Mouse (Mus musculus) embryonic facial prominence, embryonic 14.5 days (tissue): ENCODE measurements at regions not wholly inside any gene's neighbourhood (a gene's known extent, or its start where the extent isn't known, plus 50 kb on each side); places are given as distances from the start of the nearest gene placed in this dataset.

Experiments used
- ATAC-seq: fragments of 200-750 bp; cut with Nextera tagmentation; 2 replicates; pipeline ENCODE4 v1.8.0; 2017; ENCODE audit warnings: low read depth, moderate number of reproducible peaks, moderate TSS enrichment
- DNase-seq: peaks from one replicate; pipeline ENCODE4 v3.0.0-alpha.2; 2015; ENCODE audit warnings: low spot score
- H3K27ac ChIP-seq: fragments of 300-500 bp; sonication (generic); replicated peaks from 2 replicates; pipeline ENCODE4 v1.5.1; 2014; ENCODE audit warnings: low read depth, mild to moderate bottlenecking, low read length, moderate library complexity
- H3K27me3 ChIP-seq: fragments of 300-500 bp; sonication (generic); replicated peaks from 2 replicates; pipeline ENCODE4 v1.6.1; 2014; ENCODE audit warnings: low read length; ENCODE audit not compliant: control insufficient read depth, insufficient read depth
- H3K36me3 ChIP-seq: fragments of 300-500 bp; sonication (generic); 2 replicates; pipeline ENCODE4 v1.6.1; 2014; ENCODE audit warnings: low read length, mixed read lengths; ENCODE audit not compliant: control insufficient read depth, insufficient read depth
- H3K4me1 ChIP-seq: fragments of 300-500 bp; sonication (generic); 2 replicates; pipeline ENCODE4 v1.6.1; 2014; ENCODE audit warnings: antibody characterized with exemption, low read length; ENCODE audit not compliant: control insufficient read depth, insufficient read depth
- H3K4me2 ChIP-seq: fragments of 300-500 bp; sonication (generic); 2 replicates; pipeline ENCODE4 v1.6.1; 2014; ENCODE audit warnings: low read depth, mild to moderate bottlenecking, low read length, moderate library complexity, mixed read lengths
- H3K4me3 ChIP-seq: fragments of 300-500 bp; sonication (generic); 2 replicates; pipeline ENCODE4 v1.5.1; 2014; ENCODE audit warnings: low read depth, mild to moderate bottlenecking, low read length
- H3K9ac ChIP-seq: fragments of 300-500 bp; sonication (generic); 2 replicates; pipeline ENCODE4 v1.6.1; 2014; ENCODE audit warnings: low read depth, mild to moderate bottlenecking, low read length, moderate library complexity, mixed read lengths
- H3K9me3 ChIP-seq: fragments of 300-500 bp; sonication (generic); 2 replicates; pipeline ENCODE4 v1.6.1; 2016; ENCODE audit warnings: low read length; ENCODE audit not compliant: control insufficient read depth
- WGBS: fragments of 180-500 bp; shearing (Covaris S2); extraction: QIAGEN DNeasy Blood & Tissue Kit; methylation state at CpG from one replicate; pipeline ENCODE4 v1.1.7; 2014; 5-methylcytosine and 5-hydroxymethylcytosine counted together

DNA sequence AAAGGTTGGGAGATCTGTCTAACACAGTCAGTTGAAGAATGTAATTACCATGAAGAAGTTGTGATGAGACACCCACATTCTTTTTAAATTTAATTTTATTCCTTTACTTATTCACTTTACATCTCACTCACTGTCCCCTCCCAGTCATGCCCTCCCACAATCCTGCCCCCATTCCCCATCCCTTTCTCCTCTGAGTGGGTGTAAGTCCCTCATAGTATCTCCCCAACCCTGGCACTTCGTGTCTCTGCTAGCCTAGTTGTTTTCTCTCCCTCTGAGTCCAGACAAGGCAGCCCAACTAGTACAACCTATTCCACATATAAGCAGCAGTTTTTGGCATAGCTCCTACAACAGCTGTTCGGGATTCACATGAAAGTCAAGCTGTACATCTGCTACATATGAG, 487.3 kb downstream of the Gm9195 start:
- Histone ChIP-seq H3K27ac (no peak overlapping the region), H3K9ac (no peak overlapping the region), H3K36me3 (no peaks in the 10 kb centered on the region), H3K9me3 (no peaks in the 10 kb centered on the region), H3K27me3 (no peaks in the 10 kb centered on the region), H3K4me1 (no peaks in the 10 kb centered on the region; the same call in 1 of the 2 replicates), H3K4me3 (no peak overlapping the region), H3K4me2 (no peak overlapping the region)
- no peak for ATAC-seq
- WGBS, result 63% methylated on average over 2 of the region's 2 CpGs
- no peak for DNase-seq

DNA sequence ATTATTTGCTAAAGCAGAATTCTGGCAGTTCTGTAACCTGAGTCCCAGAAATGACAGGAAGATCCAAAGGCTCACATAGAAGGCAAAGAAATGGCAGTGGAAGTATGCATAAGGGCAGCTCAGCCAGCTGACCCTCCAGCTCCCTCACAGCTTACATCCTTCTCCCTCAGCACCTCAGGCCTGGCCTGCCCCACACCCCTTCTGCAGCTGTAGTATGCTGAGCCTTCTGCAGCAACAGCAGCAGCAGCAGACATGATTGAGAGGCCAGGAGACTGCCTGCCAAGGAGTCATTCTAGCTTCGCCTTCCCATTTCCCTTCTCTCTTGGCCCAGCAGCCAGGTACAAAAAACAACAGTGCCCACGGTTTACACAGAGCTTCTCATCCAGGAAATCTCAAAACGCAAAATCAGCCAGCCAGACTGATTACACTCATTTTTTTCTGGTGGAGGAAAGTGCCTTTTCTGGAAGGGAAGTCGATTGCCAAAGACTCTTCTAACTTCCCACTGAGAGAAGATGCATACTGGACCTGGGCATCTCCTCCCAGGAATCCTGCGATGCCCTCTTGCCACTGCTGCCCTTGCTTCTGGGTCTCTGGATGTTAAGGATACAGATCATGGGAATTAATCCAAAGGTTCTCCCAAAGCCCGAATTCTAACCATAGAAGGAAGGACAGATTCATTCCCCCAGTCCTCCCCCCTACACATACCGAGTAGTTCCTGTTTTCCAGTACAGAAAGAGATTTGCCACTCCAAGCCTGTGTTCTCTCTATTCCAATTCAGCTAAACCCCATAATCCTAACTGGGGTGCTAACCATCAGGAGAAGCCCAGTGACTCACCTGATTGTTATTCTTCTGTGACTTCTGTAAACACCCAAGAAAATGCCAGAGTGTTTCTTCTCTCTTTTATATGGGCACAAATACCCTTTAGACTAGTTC, 489.2 kb downstream of the Gm9195 start:
- ATAC-seq (no peak), DNase-seq (peak; percentile 32)
- no peak overlapping the region for H3K4me2 ChIP-seq
- no peaks in the 10 kb centered on the region; the same call in 1 of the 2 replicates for H3K4me1 ChIP-seq
- no peaks in the 10 kb centered on the region for H3K9me3 ChIP-seq
- no peaks in the 10 kb centered on the region for H3K36me3 ChIP-seq
- H3K4me3 ChIP-seq, result no peak overlapping the region
- WGBS, result 49% methylated on average over 7 of the region's 7 CpGs
- H3K27me3 ChIP-seq, result no peaks in the 10 kb centered on the region
- 0 out of 2 replicates have a peak overlapping the region, but pooled peaks have one; percentile 8 for H3K27ac ChIP-seq
- H3K9ac ChIP-seq, result no peak overlapping the region

GRCm38 (mm10) chr14:71973016-71973415, 518.6 kb downstream of the Gm9195 start:
- no peaks in the 10 kb centered on the region for H3K4me1 ChIP-seq
- no peak overlapping the region for H3K27ac ChIP-seq
- no peak overlapping the region for H3K9ac ChIP-seq
- no peaks in the 10 kb centered on the region for H3K36me3 ChIP-seq
- no peaks in the 10 kb centered on the region for H3K9me3 ChIP-seq
- no peak overlapping the region for H3K4me3 ChIP-seq
- no peak overlapping the region for H3K4me2 ChIP-seq
- H3K27me3 ChIP-seq, result no peaks in the 10 kb centered on the region
- no peak for DNase-seq
- ATAC-seq, result no peak
- 83% methylated on average over 4 of the region's 4 CpGs for WGBS

GRCm38 (mm10) chr14:71972521-71972920, 519.1 kb downstream of the Gm9195 start:
- H3K4me3 ChIP-seq, result no peak overlapping the region
- H3K27me3 ChIP-seq, result no peaks in the 10 kb centered on the region
- H3K27ac ChIP-seq, result no peak overlapping the region
- H3K4me1 ChIP-seq, result no peaks in the 10 kb centered on the region
- no peaks in the 10 kb centered on the region for H3K36me3 ChIP-seq
- H3K9me3 ChIP-seq, result no peaks in the 10 kb centered on the region
- no peak overlapping the region for H3K9ac ChIP-seq
- ATAC-seq (no peak), DNase-seq (no peak)
- H3K4me2 ChIP-seq, result no peak overlapping the region
- WGBS, result 95% methylated on average over 1 of the region's 1 CpGs

DNA sequence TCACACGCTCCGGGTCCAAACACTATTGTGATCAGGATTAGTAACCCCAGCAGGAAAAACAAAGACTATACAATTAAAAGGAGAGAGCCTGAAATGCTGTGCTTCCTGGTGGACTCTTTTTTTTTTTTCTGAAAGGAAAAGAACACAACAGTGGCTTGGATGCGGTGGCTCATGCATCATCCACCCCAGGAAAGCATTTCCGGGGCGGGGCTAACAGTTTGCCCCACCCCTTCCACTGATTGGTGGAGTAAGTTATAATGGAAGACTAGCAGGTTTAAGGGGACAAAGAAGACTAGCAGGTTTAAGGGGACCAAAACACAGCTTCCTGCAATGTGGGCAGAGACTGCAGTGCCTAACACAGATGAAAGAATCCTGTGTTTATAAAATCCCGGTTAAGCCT, 524.0 kb downstream of the Gm9195 start:
- H3K36me3 ChIP-seq, result no peaks in the 10 kb centered on the region
- peak; percentile 6 for DNase-seq
- no peak; the same call in 1 of the 2 replicates for ATAC-seq
- no peak overlapping the region for H3K9ac ChIP-seq
- no peaks in the 10 kb centered on the region for H3K27me3 ChIP-seq
- no peaks in the 10 kb centered on the region for H3K4me1 ChIP-seq
- H3K27ac ChIP-seq, result no peak overlapping the region
- WGBS, result 53% methylated on average over 6 of the region's 6 CpGs
- H3K4me3 ChIP-seq, result no peak overlapping the region
- no peaks in the 10 kb centered on the region for H3K9me3 ChIP-seq
- H3K4me2 ChIP-seq, result no peak overlapping the region

DNA sequence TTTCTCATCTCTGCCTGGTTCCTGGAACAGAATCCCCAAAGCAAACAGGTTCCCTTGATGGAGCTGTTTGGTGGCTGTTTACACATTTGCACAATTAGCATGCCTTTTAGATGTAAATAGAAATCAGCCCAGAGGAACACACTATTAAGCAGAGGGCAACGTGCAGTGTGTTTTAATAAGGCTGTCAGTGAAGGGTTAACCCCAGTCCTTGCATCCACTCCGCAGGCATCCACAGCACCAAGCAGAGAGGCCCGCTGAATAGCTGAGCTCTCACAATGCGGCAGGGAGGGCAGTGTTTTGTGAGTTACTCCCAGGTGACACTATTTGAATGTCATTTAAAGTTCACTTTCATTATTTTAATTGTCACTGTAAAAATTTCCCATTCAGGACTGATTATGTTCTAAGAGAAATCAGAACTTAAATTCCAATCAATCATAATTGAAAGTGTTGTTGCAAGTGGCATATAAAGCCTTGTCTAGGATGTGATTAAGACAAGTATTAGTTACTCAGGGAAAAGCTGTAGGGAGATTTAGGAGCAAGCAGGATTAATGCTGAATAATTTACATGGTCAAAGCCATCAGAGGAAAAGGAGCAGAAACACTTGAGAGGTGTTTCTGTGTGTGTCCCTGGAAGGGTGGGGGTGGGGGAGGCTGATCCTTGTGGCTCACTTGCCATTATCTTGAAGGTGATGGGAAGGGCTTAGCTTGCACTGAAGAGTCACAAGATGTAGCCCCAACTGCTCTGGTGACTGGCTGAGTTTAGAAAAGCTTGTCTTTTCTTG, 528.1 kb downstream of the Gm9195 start:
- Histone ChIP-seq H3K4me1 (no peaks in the 10 kb centered on the region), H3K27ac (no peak overlapping the region), H3K27me3 (no peaks in the 10 kb centered on the region), H3K9me3 (no peaks in the 10 kb centered on the region), H3K4me3 (no peak overlapping the region), H3K9ac (no peak overlapping the region), H3K4me2 (no peak overlapping the region), H3K36me3 (no peaks in the 10 kb centered on the region)
- ATAC-seq (no peak), DNase-seq (no peak)
- WGBS, result 4% methylated on average over 4 of the region's 4 CpGs

DNA sequence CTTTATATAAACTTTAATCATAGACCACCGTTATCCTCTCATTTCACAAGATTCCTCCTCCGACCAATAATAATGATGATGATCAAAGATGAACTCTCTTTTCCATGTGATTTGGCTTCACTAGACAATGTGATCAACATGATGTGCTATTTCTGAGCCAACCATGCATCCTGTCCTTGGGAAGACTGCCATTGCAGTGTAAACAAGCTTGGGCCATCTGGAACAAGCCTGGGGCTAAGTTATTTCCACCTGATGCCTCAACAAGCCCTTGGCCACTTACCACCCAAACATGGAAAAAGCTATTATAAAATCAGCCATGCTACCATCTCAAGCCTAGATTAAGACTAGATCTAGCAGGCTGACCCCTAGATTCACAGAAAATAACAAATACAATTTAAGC, 542.9 kb downstream of the Gm9195 start:
- WGBS, result 87% methylated on average over 2 of the region's 2 CpGs
- no peaks in the 10 kb centered on the region for H3K27me3 ChIP-seq
- ATAC-seq, result no peak

DNA sequence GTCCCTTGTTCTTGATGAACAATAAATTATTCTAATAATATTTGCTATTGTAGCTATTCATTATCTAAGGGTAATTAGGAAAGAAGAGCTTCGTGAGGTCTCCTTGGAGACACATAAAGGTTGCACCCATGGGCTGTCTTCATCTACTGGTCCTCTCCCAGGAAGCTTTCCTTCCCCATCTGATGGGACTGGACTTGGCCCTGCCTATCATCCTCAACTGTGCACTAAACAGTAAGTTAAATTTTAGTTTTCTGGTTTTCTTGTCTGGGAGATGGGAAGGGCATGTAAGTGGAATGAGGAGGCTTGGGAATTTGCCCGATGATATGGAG, 554.5 kb downstream of the Gm9195 start:
- H3K4me3 ChIP-seq, result no peak overlapping the region
- no peak overlapping the region for H3K4me2 ChIP-seq
- ATAC-seq (no peak), DNase-seq (no peak)
- no peaks in the 10 kb centered on the region for H3K27me3 ChIP-seq
- H3K9me3 ChIP-seq, result no peaks in the 10 kb centered on the region
- H3K4me1 ChIP-seq, result no peaks in the 10 kb centered on the region
- H3K9ac ChIP-seq, result no peak overlapping the region
- H3K27ac ChIP-seq, result no peak overlapping the region
- H3K36me3 ChIP-seq, result no peaks in the 10 kb centered on the region
- WGBS, result 84% methylated on average over 2 of the region's 2 CpGs

More for the DNA sequence above, 542.9 kb downstream of the Gm9195 start:
- Histone ChIP-seq H3K4me1 (no peaks in the 10 kb centered on the region), H3K4me2 (no peak overlapping the region), H3K36me3 (no peaks in the 10 kb centered on the region), H3K4me3 (no peak overlapping the region), H3K9me3 (no peaks in the 10 kb centered on the region), H3K9ac (no peak overlapping the region), H3K27ac (no peak overlapping the region)
- DNase-seq, result no peak
